Mouse (Mus musculus): Measurements from ENCODE around the gene Zfp69. TPM values are rescaled to one million over a fixed set of nuclear protein-coding genes. Genes with fewer than 3 reads are reported as not detected.

Zfp69 gene
- total RNA-seq, 4 experiments from 2014 or later: 1.5 to 3.0 (median 1.8) TPM

GRCm38 (mm10) chr4:120886811-120887210 is 64.7 kb downstream of the Zfp69 start:
- no peak for DNase-seq (ENCODE audit: low spot score in 2 of 2)

DNA sequence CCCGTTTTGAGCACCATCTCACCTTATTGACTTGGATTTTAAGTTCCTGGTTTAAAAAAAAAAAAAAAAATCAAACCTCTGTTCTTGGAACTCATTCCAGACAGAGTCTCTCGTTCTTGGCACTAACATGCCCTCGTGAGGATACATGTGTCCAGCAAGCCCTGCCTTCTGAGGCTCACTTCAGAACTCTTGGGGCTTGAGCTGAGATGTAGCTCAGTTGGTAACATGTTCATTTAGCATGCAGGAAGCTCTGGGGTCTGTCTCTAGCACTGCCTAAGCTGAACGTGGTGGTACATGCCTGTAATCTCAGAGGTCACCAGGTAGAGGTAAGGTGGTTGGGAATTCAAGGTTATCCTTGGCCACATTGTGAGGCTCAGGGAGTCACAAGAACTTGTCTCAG is 65.4 kb downstream of the Zfp69 start:
- DNase-seq (ENCODE audit: low spot score in 2 of 2): no peak

DNA sequence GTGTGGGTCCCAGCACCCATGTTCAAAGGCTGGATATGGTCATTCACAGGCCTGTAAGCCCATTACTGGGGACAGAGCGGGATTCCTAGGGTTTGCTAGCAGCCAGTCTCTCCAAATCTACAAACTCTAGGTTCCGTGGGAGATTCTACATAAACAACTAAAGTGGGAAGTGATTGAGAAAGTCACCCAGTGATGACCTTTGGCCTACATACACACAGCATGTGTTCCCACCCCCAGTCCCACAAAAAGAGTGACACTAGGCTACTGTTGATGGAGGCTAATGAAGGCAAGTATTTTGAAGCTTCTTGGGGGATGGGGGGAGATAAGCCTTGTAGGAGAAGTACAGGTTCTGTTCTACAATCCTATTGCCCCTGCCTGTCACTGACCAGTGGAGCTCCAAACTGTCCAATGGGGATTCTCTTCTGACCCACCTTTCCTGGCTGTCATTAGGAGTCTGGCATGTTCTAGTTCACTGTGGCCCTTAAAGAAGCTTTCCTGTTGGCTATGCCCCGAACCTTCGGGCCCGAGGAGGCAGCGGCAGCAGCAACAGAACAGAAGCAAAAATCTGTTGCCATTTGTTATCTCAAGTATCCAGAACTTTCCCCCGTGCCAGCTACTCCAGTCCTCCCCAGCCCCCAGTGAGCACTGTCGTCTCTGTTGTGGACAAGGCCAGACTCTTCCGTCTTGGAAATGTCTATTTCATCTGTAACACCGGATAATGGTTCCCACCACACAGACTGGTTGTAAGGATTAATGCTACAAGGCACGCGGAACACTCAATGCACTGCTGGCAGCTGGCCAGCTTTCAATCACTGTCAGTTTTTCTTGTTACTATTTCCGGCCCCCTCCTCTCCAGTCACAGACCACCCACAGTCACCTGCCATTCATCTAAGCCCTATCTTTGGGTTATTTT is 66.0 kb downstream of the Zfp69 start:
- DNase-seq (ENCODE audit: low spot score in 2 of 2): no peak

- peak in 1 of 2 experiments; percentile 78 for DNase-seq (ENCODE audit: low spot score in 2 of 2)
Measured at GRCm38 (mm10) chr4:120882002-120882625, 69.4 kb downstream of the Zfp69 start.

DNA sequence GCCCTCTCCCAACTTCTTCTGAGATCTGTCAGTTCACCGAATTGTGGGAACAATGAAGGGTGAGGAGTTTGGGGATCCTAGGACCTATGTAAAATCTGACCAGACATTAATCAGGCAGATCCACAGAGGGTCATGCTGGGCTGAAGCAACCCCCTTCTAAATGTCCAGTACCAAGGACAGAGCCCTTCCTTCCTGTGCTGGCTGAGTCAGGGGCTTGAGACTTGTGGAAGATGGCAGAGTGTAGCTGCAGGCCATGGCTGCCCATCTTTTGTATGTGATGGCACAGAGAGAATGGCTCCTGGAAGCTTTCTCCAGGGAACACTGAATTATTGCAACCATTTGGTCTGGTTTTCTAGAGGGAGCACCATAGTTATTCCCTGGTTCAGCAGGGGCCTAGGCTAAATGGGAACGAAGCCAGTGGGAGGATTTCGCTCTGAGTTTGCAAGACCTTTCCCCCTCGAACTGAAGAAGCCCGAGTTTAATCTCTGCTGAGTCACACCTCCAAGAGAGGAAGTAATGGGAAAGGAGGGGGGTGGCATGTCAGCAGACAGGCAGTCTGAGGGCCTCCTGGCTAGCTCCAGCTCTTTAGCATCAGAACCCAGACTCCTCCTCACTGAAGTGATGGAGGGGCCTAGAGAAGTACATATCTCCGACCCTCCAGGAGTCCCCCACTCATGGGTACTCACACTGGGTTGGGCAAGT is 70.6 kb downstream of the Zfp69 start:
- DNase-seq (ENCODE audit: low spot score in 2 of 2): no peak

Small RNAs within 50 kb of the gene (microRNA-seq; reads per million reads assigned to microRNA genes)
- gene Mir7015: 1.3 to 1.5 reads per million in 2 experiments

Other genes starting within 250 kb of the Zfp69 start
- 1 to 10 TPM; 7.5 to 9.1 (median 7.7) TPM for gene Kcnq4, start 203.1 kb downstream of the Zfp69 start, total RNA-seq (2022)
- gene Nfyc, start 120.1 kb downstream of the Zfp69 start, total RNA-seq (2022): 10 to 100 TPM; 42.4 to 48.9 (median 47.9) TPM
- gene Rims3, start 96.9 kb downstream of the Zfp69 start, total RNA-seq (2022): 100 to 1,000 TPM; 137 to 160 (median 147) TPM
- gene Exo5, start 26.7 kb downstream of the Zfp69 start, total RNA-seq (2022): 10 to 100 TPM; 13.9 to 16.5 (median 14.9) TPM
- 100 to 1,000 TPM; 179 to 188 (median 183) TPM for gene Smap2, start 65.5 kb upstream of the Zfp69 start, total RNA-seq (2022)
- 1 to 10 TPM; 6.2 to 9.6 (median 6.4) TPM for gene Col9a2, start 87.7 kb upstream of the Zfp69 start, total RNA-seq (2022)
- 10 to 100 TPM; 23.0 to 26.1 (median 24.9) TPM for gene Zmpste24, start 146.5 kb upstream of the Zfp69 start, total RNA-seq (2022)
- under 1 TPM in 2 of 4 experiments, not detected in 2; 0.58 to 0.66 TPM for gene Tmco2, start 157.5 kb upstream of the Zfp69 start, total RNA-seq (2022)